Mouse (Mus musculus): ENCODE results near the gene Tbcd.

- TF ChIP-seq POLR2A (IDR thresholded peaks at IDR 0.05; ENCODE audit: borderline replicate concordance, insufficient read depth, low read length) (no peak), CTCF (IDR thresholded peaks at IDR 0.05; ENCODE audit: borderline replicate concordance, insufficient read depth, low read depth, low read length) (no peak)
These were observed 36.4 kb upstream of the Tbcd start for GRCm38 (mm10) chr11:121415351-121415750.

Measured in cerebellum, adult 2 months (tissue).